Mouse (Mus musculus): ENCODE measurements around the gene Bhlhb9. TPM values are rescaled to one million over a fixed set of nuclear protein-coding genes. Genes with fewer than 3 reads are reported as not detected.

Gene Bhlhb9
- polyA plus RNA-seq, 1 experiment from 2014 or later = 48.6 TPM

DNA sequence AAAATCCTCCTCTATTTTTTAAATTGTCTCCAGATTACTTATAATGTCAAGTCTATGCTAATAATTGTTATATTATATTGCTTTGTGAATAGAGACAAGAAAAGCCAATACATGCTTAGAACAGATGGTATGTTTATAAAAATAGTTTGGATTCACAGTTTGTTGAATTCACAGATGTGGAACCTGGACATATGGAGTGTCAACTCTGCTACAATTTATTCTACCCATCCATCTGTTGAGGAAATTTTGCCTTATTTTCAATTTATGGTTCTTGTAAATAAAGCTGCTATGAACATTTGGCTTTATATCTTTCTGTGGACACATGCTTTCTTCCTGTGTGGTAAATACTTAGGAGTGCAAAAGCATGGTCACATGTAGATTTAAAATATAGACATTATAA, 131.2 kb downstream of the Bhlhb9 start:
- Histone ChIP-seq H3K27me3 (replicated peaks; ENCODE audit: control insufficient read depth, insufficient read depth, low read length) (no peaks in the 10 kb centered on the region), H3K4me3 (ENCODE audit: low read depth, low read length) (no peak overlapping the region), H3K36me3 (ENCODE audit: control insufficient read depth, insufficient read depth, low read length) (no peaks in the 10 kb centered on the region), H3K27ac (replicated peaks; ENCODE audit: low read depth, low read length) (no peak overlapping the region), H3K9me3 (ENCODE audit: control insufficient read depth, low read length) (no peaks in the 10 kb centered on the region), H3K4me1 (ENCODE audit: control insufficient read depth, insufficient read depth, low read length) (no peaks in the 10 kb centered on the region), H3K9ac (ENCODE audit: low read depth, low read length) (no peak overlapping the region), H3K4me2 (ENCODE audit: low read depth, low read length) (no peak overlapping the region)
- DNase-seq (ENCODE audit: low spot score) = no peak
- ATAC-seq (ENCODE audit: low read depth) = no peak

DNA sequence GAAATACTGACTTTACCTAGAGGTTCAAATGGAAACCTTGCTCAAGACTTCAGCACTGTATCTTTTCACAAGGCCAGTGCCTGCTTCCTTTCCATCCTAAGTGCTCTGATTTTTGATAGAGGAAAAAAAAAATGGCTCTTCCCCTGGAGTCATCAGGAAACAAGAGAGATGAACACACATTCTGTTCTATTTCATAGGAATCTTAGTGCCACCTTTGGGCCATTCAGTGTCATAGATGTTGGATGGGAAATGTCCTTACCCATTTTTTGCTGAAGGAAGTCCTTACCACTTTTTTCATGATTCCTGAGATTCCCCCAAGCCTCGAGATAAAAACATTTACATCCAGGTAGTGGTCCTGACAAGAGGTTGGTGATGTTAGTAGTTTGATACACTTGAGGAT, 139.1 kb downstream of the Bhlhb9 start:
- 43% methylated on average over 1 of the region's 1 CpGs for WGBS
- no peak for DNase-seq (ENCODE audit: low spot score)
- ATAC-seq (ENCODE audit: low read depth) = no peak
- Histone ChIP-seq H3K9ac (ENCODE audit: low read depth, low read length) (no peak overlapping the region), H3K27me3 (replicated peaks; ENCODE audit: control insufficient read depth, insufficient read depth, low read length) (no peaks in the 10 kb centered on the region), H3K4me1 (ENCODE audit: control insufficient read depth, insufficient read depth, low read length) (no peaks in the 10 kb centered on the region), H3K4me3 (ENCODE audit: low read depth, low read length) (no peak overlapping the region), H3K9me3 (ENCODE audit: control insufficient read depth, low read length) (no peaks in the 10 kb centered on the region), H3K27ac (replicated peaks; ENCODE audit: low read depth, low read length) (no peak overlapping the region), H3K4me2 (ENCODE audit: low read depth, low read length) (no peak overlapping the region), H3K36me3 (ENCODE audit: control insufficient read depth, insufficient read depth, low read length) (peaks cover 3% of the 10 kb centered on the region; the same call in 1 of the 2 replicates)

MicroRNAs within 50 kb of the gene (microRNA counts, 519-probe panel; counts per million panel counts)
- microRNA mmu-miR-1970 = 19.3 counts per million

Small RNAs within 50 kb of the gene (microRNA-seq; reads per million reads assigned to microRNA genes)
- not detected for gene Mir1970 (ENCODE audit: borderline number of aligned reads)

Other genes starting within 250 kb of the Bhlhb9 start
- 0.24 and 0.35 TPM in 2 replicates for gene Nxf7, start 198.8 kb upstream of the Bhlhb9 start, polyA plus RNA-seq (2014; fragmentation: Nextera tagmentation; extraction: Ambion mirVana)
- 0.62 and 0.70 TPM in 2 replicates for gene Prame, start 169.9 kb upstream of the Bhlhb9 start, polyA plus RNA-seq (2014; fragmentation: Nextera tagmentation; extraction: Ambion mirVana)
- 0.14 TPM in 1 of 2 replicates, not detected in the other for gene Tcp11x2, start 103.8 kb upstream of the Bhlhb9 start, polyA plus RNA-seq (2014; fragmentation: Nextera tagmentation; extraction: Ambion mirVana)
- gene Tmsb15a, start 72.3 kb upstream of the Bhlhb9 start, polyA plus RNA-seq (2014; fragmentation: Nextera tagmentation; extraction: Ambion mirVana) = 1.0 and 1.3 TPM in 2 replicates
- gene Armcx5, start 54.9 kb upstream of the Bhlhb9 start, polyA plus RNA-seq (2014; fragmentation: Nextera tagmentation; extraction: Ambion mirVana) = 6.9 and 9.2 TPM in 2 replicates
- 56.4 and 59.2 TPM in 2 replicates for gene Gprasp1, start 54.9 kb upstream of the Bhlhb9 start, polyA plus RNA-seq (2014; fragmentation: Nextera tagmentation; extraction: Ambion mirVana)
- 28.0 and 36.9 TPM in 2 replicates for gene Gprasp2, start 41.4 kb downstream of the Bhlhb9 start, polyA plus RNA-seq (2014; fragmentation: Nextera tagmentation; extraction: Ambion mirVana)
- 79.7 and 80.0 TPM in 2 replicates for gene Arxes2, start 196.2 kb downstream of the Bhlhb9 start, polyA plus RNA-seq (2014; fragmentation: Nextera tagmentation; extraction: Ambion mirVana)
- 28.6 and 32.8 TPM in 2 replicates for gene Arxes1, start 235.8 kb downstream of the Bhlhb9 start, polyA plus RNA-seq (2014; fragmentation: Nextera tagmentation; extraction: Ambion mirVana)

All from embryonic facial prominence, embryonic 14.5 days (tissue).